Mouse (Mus musculus) liver, embryonic 14.5 days (tissue): ENCODE measurements at regions not wholly inside any gene's neighbourhood (a gene's known extent, or its start where the extent isn't known, plus 50 kb on each side); places are given as distances from the start of the nearest gene placed in this dataset.

Experiments
- CTCF ChIP-seq: IDR thresholded peaks from 2 replicates; pipeline ENCODE4 v1.5.1; 2016; ENCODE audit warnings: antibody characterized with exemption, low read depth, control low read depth
- EP300 ChIP-seq: IDR thresholded peaks from 2 replicates; pipeline ENCODE4 v1.6.1; 2016; ENCODE audit warnings: antibody characterized with exemption, low read depth

- TF ChIP-seq EP300 (no peak), CTCF (no peak)
Observed at GRCm38 (mm10) chr19:14891689-14892389, 294.0 kb upstream of the Tle4 start.
